In the genomic region with DNA sequence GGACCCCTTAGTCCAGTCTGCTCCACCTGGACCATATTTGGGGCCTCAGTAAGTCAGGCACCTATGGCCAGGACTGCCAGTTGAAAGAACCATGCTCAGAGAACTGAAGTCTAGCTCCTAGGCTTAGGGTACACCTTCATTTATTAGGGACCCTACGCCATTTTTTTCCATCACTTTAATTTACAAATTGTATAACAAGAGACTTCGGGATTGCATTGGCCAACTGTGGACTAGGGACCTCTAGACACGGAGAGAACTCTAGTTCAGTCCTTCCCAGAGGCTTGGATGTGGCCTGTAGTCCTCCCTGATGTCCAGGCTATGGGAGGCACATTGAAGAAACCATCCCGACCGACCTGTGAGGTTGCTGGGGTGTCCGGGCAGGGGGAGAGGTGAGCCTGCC, we compare ENCODE assay signal across 9 mouse cellular contexts. TPM values are rescaled to one million over a fixed set of nuclear protein-coding genes. Genes with fewer than 3 reads are reported as not detected.
DNase-seq lines count a peak whose midpoint lies in the region; ATAC-seq and TF ChIP-seq lines count a peak whose summit lies in the region.
"Had no signal": no experiment of that assay in that cellular context is flagged by ENCODE, and none has a peak within 500 bp of the region (broad histone marks: within the 10 kb centered on the region; RNA-seq: fewer than 3 reads in every experiment).

A gene (minus strand): TSS at position 101 of the 400 bp plus-strand sequence.

- H3K36me3 ChIP-seq in lung, embryonic 14.5 days (ENCODE audit: insufficient read depth) = no peaks in the 10 kb centered on the region
- no peaks in the 10 kb centered on the region for H3K36me3 ChIP-seq in forebrain, embryonic 11.5 days (ENCODE audit: control insufficient read depth, insufficient read depth, low read length)
- H3K36me3 ChIP-seq in intestine, postnatal 0 days (ENCODE audit: control insufficient read depth, insufficient read depth) = no peaks in the 10 kb centered on the region
- no peaks in the 10 kb centered on the region for H3K36me3 ChIP-seq in neural tube, embryonic 14.5 days (ENCODE audit: control insufficient read depth, insufficient read depth, low read length)

- H3K4me3 ChIP-seq in lung, embryonic 14.5 days (ENCODE audit: low read depth, low read length) = peak within 1 kb of the TSS; percentile 40
- H3K4me3 ChIP-seq in forebrain, embryonic 11.5 days (ENCODE audit: low read depth, low read length) = peak within 1 kb of the TSS; percentile 37
- peak within 1 kb of the TSS; percentile 38 for H3K4me3 ChIP-seq in intestine, postnatal 0 days (ENCODE audit: low read depth, low read length)
- H3K4me3 ChIP-seq in neural tube, embryonic 14.5 days (ENCODE audit: low read depth, low read length) = peak within 1 kb of the TSS; percentile 41

- ATAC-seq in lung, embryonic 14.5 days (ENCODE audit: insufficient read depth) = no peak
- no peak for ATAC-seq in forebrain, embryonic 11.5 days (replicated peaks; ENCODE audit: low FRiP score)
- no peak for ATAC-seq in intestine, postnatal 0 days
- ATAC-seq in neural tube, embryonic 14.5 days (ENCODE audit: low read depth) = no peak
- ATAC-seq in cerebellum, adult (ENCODE audit: insufficient number of reproducible peaks, low FRiP score, low TSS enrichment) = no peak

- no peak for DNase-seq in lung, embryonic 14.5 days
- DNase-seq in lung, postnatal 4 days = no peak
- no peak for DNase-seq in forebrain, embryonic 11.5 days (ENCODE audit: low spot score)
- no peak for DNase-seq in gastrocnemius, postnatal 36 days
- DNase-seq in spleen, adult 18-20 months = no peak

- H3K27me3 ChIP-seq in lung, embryonic 14.5 days (ENCODE audit: insufficient read depth, low read length) = peaks cover 50% of the 10 kb centered on the region
- H3K27me3 ChIP-seq in forebrain, embryonic 11.5 days (ENCODE audit: control insufficient read depth, insufficient read depth, low read length) = peaks cover 30% of the 10 kb centered on the region
- peaks cover 23% of the 10 kb centered on the region for H3K27me3 ChIP-seq in intestine, postnatal 0 days (replicated peaks; ENCODE audit: control insufficient read depth, insufficient read depth, low read length)
- H3K27me3 ChIP-seq in neural tube, embryonic 14.5 days (ENCODE audit: control insufficient read depth, insufficient read depth, low read length) = peaks cover 30% of the 10 kb centered on the region

- 70% methylated on average over 6 of the region's 6 CpGs for WGBS in lung, embryonic 14.5 days
- WGBS in forebrain, embryonic 11.5 days = 70% methylated on average over 6 of the region's 6 CpGs
- 78% methylated on average over 6 of the region's 6 CpGs for WGBS in intestine, postnatal 0 days
- 74% methylated on average over 6 of the region's 6 CpGs for WGBS in neural tube, embryonic 14.5 days

- H3K9me3 ChIP-seq in lung, embryonic 14.5 days (ENCODE audit: low read depth, low read length) = no peaks in the 10 kb centered on the region
- H3K9me3 ChIP-seq in forebrain, embryonic 11.5 days (ENCODE audit: control insufficient read depth, low read length) = no peaks in the 10 kb centered on the region
- H3K9me3 ChIP-seq in intestine, postnatal 0 days (ENCODE audit: control insufficient read depth) = no peaks in the 10 kb centered on the region
- no peaks in the 10 kb centered on the region for H3K9me3 ChIP-seq in neural tube, embryonic 14.5 days (ENCODE audit: control insufficient read depth, low read length)

- no peak within 1 kb of the TSS for H3K27ac ChIP-seq in lung, embryonic 14.5 days (ENCODE audit: low read depth)
- H3K27ac ChIP-seq in forebrain, embryonic 11.5 days (ENCODE audit: low read depth, low read length) = no peak within 1 kb of the TSS
- no peak within 1 kb of the TSS for H3K27ac ChIP-seq in intestine, postnatal 0 days (ENCODE audit: low read depth, low read length)
- no peak within 1 kb of the TSS for H3K27ac ChIP-seq in neural tube, embryonic 14.5 days (ENCODE audit: low read depth, low read length)

- H3K9ac ChIP-seq in lung, embryonic 14.5 days = peak within 1 kb of the TSS; percentile 46
- H3K9ac ChIP-seq in forebrain, embryonic 11.5 days (ENCODE audit: low read length) = peak within 1 kb of the TSS; percentile 55
- H3K9ac ChIP-seq in intestine, postnatal 0 days (ENCODE audit: low read depth, low read length) = peak within 1 kb of the TSS; percentile 27; the same call in 1 of the 2 replicates
- H3K9ac ChIP-seq in neural tube, embryonic 14.5 days (replicated peaks; ENCODE audit: low read depth, low read length) = peak within 1 kb of the TSS; percentile 52

- no peak for TF ChIP-seq CTCF in lung, embryonic 14.5 days (IDR thresholded peaks at IDR 0.05; ENCODE audit: low read depth)
- TF ChIP-seq CTCF in intestine, postnatal 0 days (IDR thresholded peaks at IDR 0.05; ENCODE audit: low read depth) = no peak

- H3K4me1 ChIP-seq in lung, embryonic 14.5 days (ENCODE audit: insufficient read depth) = 0 out of 2 replicates have a peak, but pooled peaks cover 2% of the 10 kb centered on the region
- H3K4me1 ChIP-seq in forebrain, embryonic 11.5 days (replicated peaks; ENCODE audit: control insufficient read depth, insufficient read depth, low read length) = peaks cover 9% of the 10 kb centered on the region
- peaks cover 11% of the 10 kb centered on the region for H3K4me1 ChIP-seq in intestine, postnatal 0 days (replicated peaks; ENCODE audit: control insufficient read depth, insufficient read depth, low read length)
- peaks cover 7% of the 10 kb centered on the region; the same call in 1 of the 2 replicates for H3K4me1 ChIP-seq in neural tube, embryonic 14.5 days (ENCODE audit: control insufficient read depth, insufficient read depth, low read length)

- intact Hi-C loops in gastrocnemius, postnatal 36 days (cut with DNase I) = no loop called here

- H3K4me2 ChIP-seq in lung, embryonic 14.5 days = peak within 1 kb of the TSS; percentile 73
- peak within 1 kb of the TSS; percentile 55 for H3K4me2 ChIP-seq in forebrain, embryonic 11.5 days (ENCODE audit: low read depth, low read length, severe bottlenecking)
- H3K4me2 ChIP-seq in intestine, postnatal 0 days (replicated peaks; ENCODE audit: low read depth) = peak within 1 kb of the TSS; percentile 75
- peak within 1 kb of the TSS; percentile 67 for H3K4me2 ChIP-seq in neural tube, embryonic 14.5 days (ENCODE audit: low read depth, low read length)

RNA-seq across cellular contexts. Expression of the gene that starts here (rescaled TPM):
- polyA plus RNA-seq in lung, embryonic 14.5 days (2014; fragmentation: Nextera tagmentation; extraction: Ambion mirVana) = not detected in 2 replicates
- 0.15 TPM in 1 of 2 replicates, not detected in the other for polyA plus RNA-seq in forebrain, embryonic 11.5 days (2014; fragmentation: Nextera tagmentation; extraction: Ambion mirVana)
- 0.21 and 0.27 TPM in 2 replicates for polyA plus RNA-seq in intestine, postnatal 0 days (2015; fragmentation: Nextera tagmentation; extraction: Ambion mirVana)
- polyA plus RNA-seq in neural tube, embryonic 14.5 days (2014; fragmentation: Nextera tagmentation; extraction: Ambion mirVana) = not detected in 2 replicates
- total RNA-seq in gastrocnemius, postnatal 36 days (2021) = not detected
- total RNA-seq: megakaryocyte-erythroid progenitor cell, adult 5-6 weeks had no signal
